Mouse (Mus musculus): ENCODE results near the gene Cxcr5.
A peak's percentile ranks its signal among the peaks of the same experiment; 100 is the strongest.

Cxcr5 gene

GRCm38 (mm10) chr9:44537625-44538301 lies 23.9 kb downstream of the Cxcr5 start:
- DNase-seq (ENCODE audit: low spot score in 2 of 2), result no peak

GRCm38 (mm10) chr9:44532991-44533580 lies 28.6 kb downstream of the Cxcr5 start:
- DNase-seq (ENCODE audit: low spot score in 2 of 2), result no peak

GRCm38 (mm10) chr9:44528340-44528739 lies 33.3 kb downstream of the Cxcr5 start:
- DNase-seq (ENCODE audit: low spot score in 2 of 2), result no peak

GRCm38 (mm10) chr9:44526337-44527112 lies 35.2 kb downstream of the Cxcr5 start:
- DNase-seq (ENCODE audit: low spot score in 2 of 2), result no peak

- no peak for DNase-seq (ENCODE audit: low spot score in 2 of 2)
These were observed 36.1 kb downstream of the Cxcr5 start for GRCm38 (mm10) chr9:44525589-44525988.

GRCm38 (mm10) chr9:44525001-44525400 lies 36.7 kb downstream of the Cxcr5 start:
- DNase-seq (ENCODE audit: low spot score in 2 of 2), result no peak

GRCm38 (mm10) chr9:44524235-44524826 lies 37.3 kb downstream of the Cxcr5 start:
- no peak for DNase-seq (ENCODE audit: low spot score in 2 of 2)

GRCm38 (mm10) chr9:44523686-44524085 lies 38.0 kb downstream of the Cxcr5 start:
- DNase-seq (ENCODE audit: low spot score in 2 of 2), result no peak

GRCm38 (mm10) chr9:44521927-44522326 lies 39.8 kb downstream of the Cxcr5 start:
- DNase-seq (ENCODE audit: low spot score in 2 of 2), result no peak

GRCm38 (mm10) chr9:44518068-44518467 lies 43.6 kb downstream of the Cxcr5 start:
- no peak for DNase-seq (ENCODE audit: low spot score in 2 of 2)

GRCm38 (mm10) chr9:44517368-44517767 lies 44.3 kb downstream of the Cxcr5 start:
- DNase-seq (ENCODE audit: low spot score in 2 of 2), result no peak

- DNase-seq (ENCODE audit: low spot score in 2 of 2), result no peak
These were observed 45.8 kb downstream of the Cxcr5 start for GRCm38 (mm10) chr9:44515891-44516290.

- DNase-seq (ENCODE audit: low spot score in 2 of 2), result peak in 1 of 2 experiments; percentile 21
These were observed 46.4 kb downstream of the Cxcr5 start for GRCm38 (mm10) chr9:44515131-44515751.

- no peak for DNase-seq (ENCODE audit: low spot score in 2 of 2)
These were observed 47.5 kb downstream of the Cxcr5 start for GRCm38 (mm10) chr9:44514147-44514546.

GRCm38 (mm10) chr9:44513610-44514009 lies 48.1 kb downstream of the Cxcr5 start:
- no peak for DNase-seq (ENCODE audit: low spot score in 2 of 2)

- DNase-seq (ENCODE audit: low spot score in 2 of 2), result no peak
These were observed 48.6 kb downstream of the Cxcr5 start for GRCm38 (mm10) chr9:44513121-44513520.

- no peak for DNase-seq (ENCODE audit: low spot score in 2 of 2)
These were observed 49.0 kb downstream of the Cxcr5 start for GRCm38 (mm10) chr9:44512717-44513003.

GRCm38 (mm10) chr9:44511935-44512716 lies 49.6 kb downstream of the Cxcr5 start:
- DNase-seq (ENCODE audit: low spot score in 2 of 2), result peak in 1 of 2 experiments; percentile 21

GRCm38 (mm10) chr9:44510872-44511601 lies 50.6 kb downstream of the Cxcr5 start:
- peak in 1 of 2 experiments; percentile 39 for DNase-seq (ENCODE audit: low spot score in 2 of 2)

- peak in 1 of 2 experiments; percentile 19 for DNase-seq (ENCODE audit: low spot score in 2 of 2)
These were observed 51.3 kb downstream of the Cxcr5 start for GRCm38 (mm10) chr9:44510355-44510871.

Data from urinary bladder, postnatal 4 days (tissue).